Mouse (Mus musculus): ENCODE results near the gene Abce1. TPM values are rescaled to one million over a fixed set of nuclear protein-coding genes. Genes with fewer than 3 reads are reported as not detected.

The Abce1 gene
- polyA plus RNA-seq, 1 experiment from 2014 or later, result 84.5 TPM

- peak overlapping the region; percentile 88 for H3K9ac ChIP-seq
- peak overlapping the region; percentile 98 for H3K27ac ChIP-seq
- no peaks in the 10 kb centered on the region for H3K9me3 ChIP-seq (replicated peaks)
- ATAC-seq, result peak; percentile 99
- peaks cover under 1% of the 10 kb centered on the region for H3K36me3 ChIP-seq (ENCODE audit: poor library complexity, severe bottlenecking)
- under 1% methylated on average over 57 of the region's 77 CpGs for WGBS
- peak overlapping the region; percentile 67 for H3K4me2 ChIP-seq
- H3K4me1 ChIP-seq, result peaks cover 32% of the 10 kb centered on the region
- no peaks in the 10 kb centered on the region for H3K27me3 ChIP-seq
- peak overlapping the region; percentile 94 for H3K4me3 ChIP-seq
Observed at GRCm38 (mm10) chr8:79638707-79639549, 72.6 kb downstream of the Abce1 start.

- peak overlapping the region; percentile 88 for H3K9ac ChIP-seq
- WGBS, result 8% methylated on average over 11 of the region's 11 CpGs
Observed at GRCm38 (mm10) chr8:79638001-79638706, 73.4 kb downstream of the Abce1 start.

GRCm38 (mm10) chr8:79637237-79637636 lies 74.3 kb downstream of the Abce1 start:
- H3K4me2 ChIP-seq, result no peak overlapping the region
- no peaks in the 10 kb centered on the region for H3K9me3 ChIP-seq (replicated peaks)
- no peak for ATAC-seq
- no peak overlapping the region for H3K9ac ChIP-seq
- H3K27me3 ChIP-seq, result no peaks in the 10 kb centered on the region
- no peaks in the 10 kb centered on the region for H3K36me3 ChIP-seq (ENCODE audit: poor library complexity, severe bottlenecking)
- WGBS, result 84% methylated on average over 3 of the region's 3 CpGs
- H3K27ac ChIP-seq, result no peak overlapping the region
- peaks cover 20% of the 10 kb centered on the region for H3K4me1 ChIP-seq
- no peak overlapping the region for H3K4me3 ChIP-seq

More at GRCm38 (mm10) chr8:79638001-79638706, 73.4 kb downstream of the Abce1 start:
- Histone ChIP-seq H3K4me3 (peak overlapping the region; percentile 94), H3K4me1 (peaks cover 27% of the 10 kb centered on the region), H3K4me2 (peak overlapping the region; percentile 67), H3K36me3 (ENCODE audit: poor library complexity, severe bottlenecking) (no peaks in the 10 kb centered on the region), H3K9me3 (replicated peaks) (no peaks in the 10 kb centered on the region), H3K27me3 (no peaks in the 10 kb centered on the region), H3K27ac (peak overlapping the region; percentile 98)
- ATAC-seq, result no peak

- H3K4me1 ChIP-seq, result peaks cover 9% of the 10 kb centered on the region
- no peaks in the 10 kb centered on the region for H3K36me3 ChIP-seq (ENCODE audit: poor library complexity, severe bottlenecking)
- no peak overlapping the region for H3K27ac ChIP-seq
- no peak overlapping the region for H3K4me2 ChIP-seq
- no peak overlapping the region for H3K9ac ChIP-seq
- H3K4me3 ChIP-seq, result no peak overlapping the region
- H3K27me3 ChIP-seq, result no peaks in the 10 kb centered on the region
- WGBS, result 77% methylated on average over 1 of the region's 1 CpGs
- ATAC-seq, result no peak
- no peaks in the 10 kb centered on the region for H3K9me3 ChIP-seq (replicated peaks)
Observed at GRCm38 (mm10) chr8:79636151-79636550, 75.4 kb downstream of the Abce1 start.

- H3K36me3 ChIP-seq (ENCODE audit: poor library complexity, severe bottlenecking), result no peaks in the 10 kb centered on the region
- peaks cover 3% of the 10 kb centered on the region for H3K4me1 ChIP-seq
- no peak for ATAC-seq
- WGBS, result 89% methylated on average over 1 of the region's 1 CpGs
- H3K4me3 ChIP-seq, result no peak overlapping the region
- no peaks in the 10 kb centered on the region for H3K9me3 ChIP-seq (replicated peaks)
- H3K4me2 ChIP-seq, result no peak overlapping the region
- no peaks in the 10 kb centered on the region for H3K27me3 ChIP-seq
- H3K9ac ChIP-seq, result no peak overlapping the region
- H3K27ac ChIP-seq, result no peak overlapping the region
Observed at GRCm38 (mm10) chr8:79635491-79635890, 76.0 kb downstream of the Abce1 start.

Other genes with a start within 250 kb of the Abce1 start
- 12.3 and 14.8 TPM in 2 replicates for gene Otud4, start 72.1 kb downstream of the Abce1 start, polyA plus RNA-seq (2015; fragmentation: Nextera tagmentation; extraction: Ambion mirVana)
- gene Anapc10, start 80 bp upstream of the Abce1 start, polyA plus RNA-seq (2015; fragmentation: Nextera tagmentation; extraction: Ambion mirVana), result 47.0 and 51.3 TPM in 2 replicates

Measured in forebrain, embryonic 13.5 days (tissue).